Mouse (Mus musculus) testis, adult 2 months (tissue): Measurements from ENCODE around the gene Naip1.
A peak's percentile ranks its signal among the peaks of the same experiment; 100 is the strongest.
"Not testable (repeated sequence)": the region's sequence is repeated elsewhere in the genome, so short reads cannot be mapped to it uniquely, and the experiment has no call there.

Experiments used
- CTCF ChIP-seq: fragments of 200-500 bp; IDR thresholded peaks from 2 replicates; pipeline ENCODE4 v1.5.1; 2012; ENCODE audit warnings: low read depth, mild to moderate bottlenecking, inconsistent platforms, low read length, moderate library complexity; ENCODE audit not compliant: control insufficient read depth, insufficient read depth, insufficient replicate concordance
- POLR2A ChIP-seq: fragments of 200-500 bp; IDR thresholded peaks from 2 replicates; pipeline ENCODE4 v1.6.1; 2012; ENCODE audit warnings: low read depth, mild to moderate bottlenecking, inconsistent platforms, low read length, moderate library complexity; ENCODE audit not compliant: control insufficient read depth

DNA sequence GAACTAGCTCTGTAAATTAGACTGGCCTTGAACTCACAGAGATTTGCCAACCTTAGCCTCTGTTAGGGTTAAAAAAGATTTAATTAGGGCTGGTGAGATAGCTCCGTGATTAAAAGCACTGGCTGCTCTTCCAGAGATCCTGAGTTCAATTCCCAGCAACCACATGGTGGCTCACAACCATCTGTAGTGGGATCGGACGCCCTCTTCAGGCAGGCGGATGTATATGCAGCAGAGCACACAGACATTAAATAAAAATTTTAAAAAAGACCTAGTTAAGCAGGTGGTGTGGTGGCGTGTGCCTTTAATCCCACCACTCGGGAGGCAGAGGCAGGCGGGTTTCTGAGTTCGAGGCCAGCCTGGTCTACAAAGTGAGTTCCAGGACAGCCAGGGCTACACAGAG is 41.7 kb upstream of the Naip1 start:
- not testable (repeated sequence) for TF ChIP-seq POLR2A
- TF ChIP-seq CTCF = 0 out of 2 replicates have a peak, but pooled peaks have one; percentile 11
